Mouse (Mus musculus): Measurements from ENCODE around the gene Uhrf1. TPM values are rescaled to one million over a fixed set of nuclear protein-coding genes. Genes with fewer than 3 reads are reported as not detected.

Gene Uhrf1
- polyA plus RNA-seq, 1 experiment = 123 TPM

DNA sequence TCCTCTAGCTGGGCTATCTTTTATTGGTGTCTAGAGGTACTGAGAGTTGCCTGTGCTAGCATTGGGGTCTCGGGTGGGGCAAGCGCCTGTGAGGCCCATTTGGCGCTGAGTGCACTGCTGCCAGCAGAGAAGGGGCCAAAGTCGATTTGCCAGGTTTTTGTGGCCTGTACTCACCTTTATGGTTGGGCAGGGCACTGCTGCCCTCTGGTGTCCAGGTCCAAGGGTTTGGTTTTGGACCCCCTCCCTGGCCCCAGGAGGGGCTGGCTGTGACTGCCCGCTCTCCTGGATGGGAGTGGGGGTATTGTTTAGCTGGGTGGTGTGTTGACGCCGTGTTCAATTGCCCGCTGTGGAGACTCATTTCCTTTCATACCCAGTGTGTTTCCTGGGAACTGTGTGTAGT is 2.7 kb downstream of the Uhrf1 start:
- TF ChIP-seq GATA1 (IDR thresholded peaks at IDR 0.05; ENCODE audit: low read length) = no peak

DNA sequence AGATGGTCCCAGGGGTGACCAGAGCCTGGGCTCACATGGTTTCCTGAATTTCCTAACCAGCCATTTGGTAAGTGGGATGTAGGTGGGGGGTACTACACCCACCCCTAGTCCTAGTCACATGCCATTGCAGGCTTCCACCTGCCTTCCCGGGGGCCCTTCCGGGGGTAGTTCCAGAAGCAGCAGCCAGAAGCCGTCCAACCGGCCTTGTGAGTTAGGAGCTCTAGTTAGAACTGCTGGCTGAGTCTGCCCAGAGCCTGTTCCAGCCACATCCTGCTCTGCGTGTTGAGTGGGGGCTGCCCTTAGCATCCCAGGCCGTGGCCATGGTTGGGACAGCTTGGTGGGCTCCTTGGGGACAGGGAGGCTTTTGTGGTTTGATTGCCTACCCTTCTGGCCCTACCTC is 5.0 kb downstream of the Uhrf1 start:
- no peak for TF ChIP-seq GATA1 (IDR thresholded peaks at IDR 0.05; ENCODE audit: low read length)

DNA sequence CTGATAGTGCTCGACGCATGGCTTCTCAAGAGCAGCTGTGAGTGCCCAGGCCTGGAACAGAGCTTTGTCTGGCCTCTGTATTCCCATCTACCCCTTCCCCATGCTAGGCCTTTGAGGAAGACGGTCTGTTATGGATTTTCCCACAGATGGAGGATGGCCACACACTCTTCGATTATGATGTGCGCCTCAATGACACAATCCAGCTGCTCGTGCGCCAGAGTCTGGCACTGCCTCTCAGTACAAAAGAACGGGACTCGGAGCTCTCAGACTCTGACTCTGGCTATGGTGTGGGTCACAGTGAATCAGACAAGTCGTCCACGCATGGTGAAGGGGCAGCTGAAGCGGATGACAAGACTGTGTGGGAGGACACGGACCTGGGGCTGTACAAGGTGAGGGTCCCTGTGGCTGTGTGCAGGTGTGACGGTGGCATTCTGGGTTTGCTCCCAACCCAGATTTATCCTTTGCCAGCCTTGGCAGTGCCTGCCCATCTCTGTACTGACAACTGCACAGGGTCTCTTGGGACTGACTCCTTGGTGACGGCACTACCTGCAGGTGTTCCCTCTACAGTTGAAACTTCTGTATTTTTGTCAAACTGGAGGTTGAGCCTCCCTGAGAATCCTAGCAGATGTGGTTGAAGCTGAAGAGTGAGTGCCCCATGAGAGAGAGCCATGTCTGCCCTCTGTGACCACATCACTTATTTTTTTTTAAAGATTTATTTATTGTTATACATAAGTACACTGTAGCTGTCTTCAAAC is 6.2 kb downstream of the Uhrf1 start:
- TF ChIP-seq GATA1 (IDR thresholded peaks at IDR 0.05; ENCODE audit: low read length) = no peak

- no peak for TF ChIP-seq GATA1 (IDR thresholded peaks at IDR 0.05; ENCODE audit: low read length)
Observed at GRCm38 (mm10) chr17:56324419-56324818, 21.3 kb downstream of the Uhrf1 start.

DNA sequence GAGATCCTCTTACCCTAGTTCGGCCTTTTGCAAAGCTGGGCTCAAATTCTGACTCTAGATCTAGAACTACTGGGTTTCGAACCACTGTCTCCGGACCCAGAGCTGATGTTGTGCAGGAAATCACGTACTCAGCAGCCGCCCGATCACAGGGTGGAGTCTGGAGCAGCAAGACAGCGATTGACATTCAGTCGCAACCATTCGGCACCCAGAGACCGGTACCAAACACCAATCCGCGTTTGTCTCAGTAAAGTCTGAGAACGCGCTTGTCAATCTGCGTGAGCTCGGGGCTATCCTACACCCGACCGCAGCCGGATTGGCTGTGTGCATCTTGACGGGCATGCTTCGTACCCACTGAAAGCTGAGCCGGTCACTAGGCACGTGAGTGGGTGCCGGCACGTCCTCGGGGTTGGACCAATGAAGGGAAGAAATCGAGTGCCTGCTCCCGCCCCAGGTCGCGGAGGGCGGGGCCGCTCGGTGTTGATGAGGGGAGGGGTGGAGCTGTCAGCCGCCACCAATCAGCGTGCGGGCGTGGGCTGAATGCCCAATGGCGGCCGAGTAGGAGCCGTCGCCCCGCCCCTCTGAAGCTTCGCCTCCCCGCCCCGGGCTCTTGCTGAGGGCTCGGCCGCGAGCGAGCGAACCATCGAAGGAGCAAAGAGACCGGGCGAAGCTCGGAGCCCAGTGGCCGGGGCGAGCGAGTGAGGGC is 22.5 kb downstream of the Uhrf1 start, which contains the start of gene Kdm4b:
Gene Kdm4b (plus strand): TSS at position 613 of the 703 bp plus-strand sequence.
- no peak for TF ChIP-seq GATA1 (IDR thresholded peaks at IDR 0.05; ENCODE audit: low read length)

DNA sequence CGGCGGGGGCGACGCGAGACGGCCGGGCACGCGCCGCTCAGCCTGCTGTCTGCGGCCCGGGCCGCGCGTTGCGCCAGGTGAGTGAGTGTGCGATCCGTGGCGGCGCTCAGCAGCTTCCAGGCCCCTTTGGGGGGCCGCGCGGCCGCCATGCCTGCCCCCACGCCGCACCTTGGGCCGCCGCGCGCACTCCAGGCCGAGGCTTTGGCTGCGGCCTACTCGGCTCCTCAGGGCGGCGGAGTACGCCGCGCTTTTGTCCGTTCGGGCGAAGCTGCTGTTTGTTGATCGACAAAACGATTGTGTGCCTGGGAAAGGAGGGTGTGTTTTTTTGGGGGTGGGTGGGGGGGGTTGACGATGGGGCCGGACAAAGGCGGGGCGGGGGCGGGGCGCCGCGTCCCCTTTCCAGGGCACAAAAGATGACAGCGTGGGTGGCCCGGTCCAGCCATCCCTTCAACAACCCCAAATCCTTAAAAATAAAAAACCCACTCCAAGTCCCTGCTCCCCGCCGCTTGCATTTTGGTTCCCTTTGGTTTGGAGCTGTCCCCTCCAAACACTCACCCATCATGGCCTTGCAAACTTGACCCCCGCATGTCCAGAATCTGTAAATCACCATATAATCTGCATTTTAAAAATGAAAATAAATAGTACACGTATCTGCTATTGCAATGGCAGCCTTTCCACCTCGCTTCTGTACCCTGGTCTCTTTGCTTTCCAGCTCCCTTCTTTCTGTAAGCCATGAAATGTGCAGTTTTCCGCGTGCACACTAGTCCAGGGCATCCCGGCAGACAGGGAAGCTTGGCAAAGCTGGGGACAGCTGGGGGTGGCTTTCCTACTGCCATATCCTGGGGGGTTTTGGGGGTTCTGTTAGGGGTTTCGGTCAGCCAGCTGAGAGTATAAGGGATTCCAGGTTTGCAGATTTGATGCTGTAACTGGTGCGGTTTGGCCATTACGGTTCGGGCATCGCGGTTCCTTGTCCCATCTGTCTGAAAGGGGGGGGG is 23.3 kb downstream of the Uhrf1 start:
- TF ChIP-seq GATA1 (IDR thresholded peaks at IDR 0.05; ENCODE audit: low read length) = no peak

GRCm38 (mm10) chr17:56329267-56329666 is 26.1 kb downstream of the Uhrf1 start:
- no peak for TF ChIP-seq GATA1 (IDR thresholded peaks at IDR 0.05; ENCODE audit: low read length)

GRCm38 (mm10) chr17:56330345-56330744 is 27.2 kb downstream of the Uhrf1 start:
- TF ChIP-seq GATA1 (IDR thresholded peaks at IDR 0.05; ENCODE audit: low read length) = no peak

DNA sequence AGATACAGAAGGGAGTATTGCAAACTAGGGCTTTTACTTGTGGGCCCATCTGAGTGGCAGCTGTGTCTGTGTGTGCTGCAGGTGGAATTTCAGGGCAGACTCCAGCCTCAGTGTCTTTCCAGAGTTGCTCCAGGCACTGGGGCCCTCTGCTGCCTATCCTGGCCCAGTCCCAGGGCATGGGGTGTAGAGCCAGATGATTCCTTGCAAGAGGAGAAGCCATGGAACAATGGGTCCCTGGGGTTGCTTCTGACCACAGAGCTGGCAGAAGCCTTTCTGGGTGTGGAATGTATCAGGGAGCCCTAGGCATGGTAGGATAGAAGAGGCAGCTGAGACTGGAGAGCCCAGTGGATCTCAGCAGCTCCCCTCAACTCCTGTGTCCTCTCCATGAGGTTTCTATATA is 28.1 kb downstream of the Uhrf1 start:
- no peak for TF ChIP-seq GATA1 (IDR thresholded peaks at IDR 0.05; ENCODE audit: low read length)

DNA sequence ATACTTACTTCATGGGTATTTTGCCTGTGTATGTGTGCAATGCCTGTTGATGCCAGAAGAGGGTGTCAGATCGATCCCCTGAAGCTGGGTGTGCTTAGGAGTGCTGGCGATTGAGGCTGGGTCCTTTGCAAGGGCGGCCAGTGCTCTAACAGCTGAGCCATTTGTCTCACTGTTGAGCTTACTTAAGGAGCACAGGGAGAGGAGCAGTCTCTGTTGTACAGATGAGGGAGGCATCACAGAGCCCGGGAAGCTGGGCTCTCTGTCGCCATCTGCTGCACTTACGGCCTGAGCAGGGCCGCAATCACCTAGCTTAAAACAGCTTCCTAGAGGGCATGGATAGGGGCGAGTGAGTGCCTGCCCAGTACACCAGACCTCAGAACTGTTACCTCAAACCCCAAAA is 29.9 kb downstream of the Uhrf1 start:
- no peak for TF ChIP-seq GATA1 (IDR thresholded peaks at IDR 0.05; ENCODE audit: low read length)

GRCm38 (mm10) chr17:56337190-56337589 is 34.1 kb downstream of the Uhrf1 start:
- TF ChIP-seq GATA1 (IDR thresholded peaks at IDR 0.05; ENCODE audit: low read length) = no peak

- TF ChIP-seq GATA1 (IDR thresholded peaks at IDR 0.05; ENCODE audit: low read length) = no peak
Observed at GRCm38 (mm10) chr17:56337791-56338190, 34.7 kb downstream of the Uhrf1 start.

DNA sequence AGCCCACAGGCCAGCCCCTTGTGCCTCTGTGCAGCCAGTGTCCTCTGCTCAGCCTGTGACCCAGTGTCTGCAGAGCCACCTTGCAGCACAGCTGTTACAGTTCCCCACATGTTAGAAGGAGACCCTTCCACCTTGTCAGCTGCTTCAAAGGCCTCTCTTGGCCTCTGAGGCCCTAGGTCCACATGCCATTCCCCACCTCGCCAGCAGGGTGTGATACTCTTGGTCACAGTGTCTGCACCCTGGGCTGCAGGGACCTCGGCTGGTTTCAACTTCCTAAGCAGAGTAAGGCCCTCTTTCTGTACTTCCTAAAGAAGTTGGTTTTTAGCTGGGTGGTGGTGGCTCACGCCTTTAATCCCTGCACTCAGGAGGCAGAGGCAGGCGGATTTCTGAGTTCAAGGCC is 35.8 kb downstream of the Uhrf1 start:
- TF ChIP-seq GATA1 (IDR thresholded peaks at IDR 0.05; ENCODE audit: low read length) = no peak

DNA sequence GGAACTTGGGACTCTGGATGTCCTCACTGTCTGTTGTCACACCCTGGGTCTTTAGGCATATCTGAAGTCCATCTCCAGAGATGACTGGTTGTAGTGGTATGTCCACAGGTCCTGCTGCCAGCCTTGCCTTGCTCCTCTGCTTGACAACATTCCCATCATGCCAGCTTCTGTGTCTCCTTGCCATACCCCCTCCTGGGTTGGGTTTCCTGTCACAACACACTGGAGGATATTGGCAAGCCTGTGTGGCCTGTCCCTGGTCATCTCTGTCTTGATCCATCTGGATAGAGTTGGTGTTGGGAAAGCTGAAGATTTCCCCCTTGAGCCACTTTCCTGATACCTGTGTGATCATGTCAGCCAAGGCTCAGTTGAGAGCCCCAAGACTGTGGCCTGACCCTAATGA is 37.6 kb downstream of the Uhrf1 start:
- TF ChIP-seq GATA1 (IDR thresholded peaks at IDR 0.05; ENCODE audit: low read length) = no peak

DNA sequence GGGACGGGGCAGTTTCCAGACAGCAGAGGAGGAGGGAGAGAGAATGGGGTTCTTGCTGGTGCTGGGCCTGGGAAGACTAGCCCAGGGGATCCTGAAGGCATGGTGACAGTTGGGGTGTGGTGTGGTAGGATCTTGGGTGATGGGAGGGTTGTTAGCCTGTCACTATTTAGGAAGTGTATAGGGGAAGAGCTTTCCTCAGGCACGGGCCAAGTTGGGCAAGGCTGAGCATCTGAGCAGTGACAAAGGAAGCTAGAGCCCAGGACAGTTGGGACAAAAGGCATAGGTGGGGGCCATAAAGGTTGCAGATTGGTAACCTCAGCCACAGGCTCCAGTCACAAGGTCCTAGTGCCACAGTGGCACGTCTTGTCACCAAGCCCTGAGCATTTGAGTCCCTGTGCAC is 40.3 kb downstream of the Uhrf1 start:
- TF ChIP-seq GATA1 (IDR thresholded peaks at IDR 0.05; ENCODE audit: low read length) = no peak

DNA sequence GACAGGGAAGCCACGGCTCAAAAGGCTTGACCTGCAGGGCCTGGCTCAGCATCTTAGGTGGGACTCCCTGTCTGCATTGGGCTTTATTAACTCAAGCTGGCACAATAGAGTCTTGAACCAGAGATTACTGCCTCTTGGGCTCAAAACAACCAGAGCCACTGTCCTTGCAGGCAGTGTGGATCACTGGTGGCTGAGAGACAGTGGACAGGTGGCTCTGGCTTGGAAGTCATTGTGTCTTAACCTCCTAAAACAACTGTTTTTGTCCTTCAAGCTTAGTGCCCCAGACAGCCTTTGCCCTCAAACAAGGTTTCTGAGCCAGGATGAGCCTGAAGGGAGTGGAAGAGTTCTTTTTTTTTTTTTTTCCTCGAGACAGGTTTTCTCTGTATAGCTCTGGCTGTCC is 42.2 kb downstream of the Uhrf1 start:
- TF ChIP-seq GATA1 (IDR thresholded peaks at IDR 0.05; ENCODE audit: low read length) = no peak
